Mouse (Mus musculus) CH12.LX (cell line): ENCODE data around the gene Mtx3.

ENCODE experiments used
- CHD2 ChIP-seq: IDR thresholded peaks from 2 replicates; pipeline ENCODE4 v1.6.1; 2011; ENCODE audit warnings: low read length, improper control_type of control experiment
- MEF2A ChIP-seq: IDR thresholded peaks from 2 replicates; pipeline ENCODE4 v1.6.1; 2014; ENCODE audit warnings: low read depth, mild to moderate bottlenecking, inconsistent platforms, low read length, improper control_type of control experiment, borderline replicate concordance
- PAX5 ChIP-seq: IDR thresholded peaks from 2 replicates; pipeline ENCODE4 v1.6.1; 2012; ENCODE audit warnings: low read length, inconsistent platforms, mixed read lengths

- no peak for TF ChIP-seq MEF2A
- TF ChIP-seq PAX5: no peak
- no peak for TF ChIP-seq CHD2
Observed at GRCm38 (mm10) chr13:92880589-92880988, 36.0 kb downstream of the Mtx3 start.
